Mouse (Mus musculus): ENCODE results near the gene Pld1. TPM values are rescaled to one million over a fixed set of nuclear protein-coding genes. Genes with fewer than 3 reads are reported as not detected.

The Pld1 gene
- polyA plus RNA-seq, 1 experiment from 2014 or later = 3.8 TPM

DNA sequence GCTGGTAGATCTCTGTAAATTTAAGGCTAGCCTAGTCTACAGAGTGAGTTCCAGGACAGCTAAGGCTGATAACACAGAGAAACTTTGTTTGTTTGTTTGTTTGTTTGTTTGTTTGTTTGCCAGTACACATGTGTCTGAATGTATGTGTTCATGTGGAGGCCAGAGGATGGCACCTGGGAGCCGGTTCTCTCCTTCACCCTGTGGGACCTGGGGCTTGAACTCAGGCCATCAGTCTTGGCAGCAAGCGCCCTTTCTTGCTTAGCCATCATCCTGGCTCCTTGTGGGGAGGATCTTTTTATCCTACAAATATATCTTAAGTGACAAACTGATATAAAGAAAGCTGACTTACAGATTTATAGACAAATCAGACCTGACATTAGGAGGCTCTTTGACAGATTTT, 44.8 kb downstream of the Pld1 start:
- no peak overlapping the region for H3K27ac ChIP-seq
- no peak overlapping the region for H3K4me2 ChIP-seq
- no peaks in the 10 kb centered on the region for H3K36me3 ChIP-seq (replicated peaks)
- 81% methylated on average over 2 of the region's 2 CpGs for WGBS
- no peak for ATAC-seq (replicated peaks)
- H3K4me1 ChIP-seq = peaks cover 14% of the 10 kb centered on the region
- H3K9me3 ChIP-seq = no peaks in the 10 kb centered on the region
- H3K9ac ChIP-seq = no peak overlapping the region
- no peaks in the 10 kb centered on the region for H3K27me3 ChIP-seq (replicated peaks)
- no peak overlapping the region for H3K4me3 ChIP-seq

DNA sequence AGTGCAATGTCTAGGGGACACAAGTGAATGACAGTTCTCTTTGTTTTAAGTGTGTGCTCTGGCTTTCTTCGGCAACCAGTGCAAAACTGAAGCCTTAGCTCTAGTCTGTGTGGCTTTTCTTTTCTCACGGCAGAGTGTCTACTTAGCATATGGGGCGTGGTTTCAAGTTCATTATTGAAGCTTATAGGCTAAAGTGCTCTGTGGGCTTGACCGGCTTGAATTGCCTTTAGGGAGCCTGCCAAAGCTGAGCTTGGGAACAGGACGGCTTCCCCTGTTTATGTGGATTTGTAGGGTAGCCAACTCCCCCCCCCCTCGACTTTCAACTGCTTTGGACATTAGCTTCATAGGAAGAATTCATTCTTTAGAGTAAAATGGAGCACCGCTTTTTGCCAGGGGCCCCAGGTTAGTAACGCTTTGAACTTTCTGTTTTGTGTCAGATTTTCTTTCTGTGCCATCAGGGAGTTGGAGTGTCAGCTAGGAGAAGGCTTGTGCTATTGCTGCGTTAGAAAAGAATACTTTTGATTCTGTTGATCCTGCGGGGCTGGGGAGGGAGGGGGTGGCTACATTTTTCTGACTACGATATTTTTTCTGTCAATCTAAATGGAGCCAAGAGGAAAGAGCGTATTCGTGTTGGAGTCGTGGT, 45.6 kb downstream of the Pld1 start:
- 8% methylated on average over 14 of the region's 14 CpGs for WGBS
- Histone ChIP-seq H3K4me2 (peak overlapping the region; percentile 43), H3K9me3 (no peaks in the 10 kb centered on the region), H3K4me1 (peaks cover 14% of the 10 kb centered on the region), H3K9ac (no peak overlapping the region), H3K27me3 (replicated peaks) (no peaks in the 10 kb centered on the region), H3K4me3 (peak overlapping the region; percentile 10), H3K27ac (peak overlapping the region; percentile 57; the same call in 1 of the 2 replicates), H3K36me3 (replicated peaks) (no peaks in the 10 kb centered on the region)
- peak; percentile 92 for ATAC-seq (replicated peaks)

DNA sequence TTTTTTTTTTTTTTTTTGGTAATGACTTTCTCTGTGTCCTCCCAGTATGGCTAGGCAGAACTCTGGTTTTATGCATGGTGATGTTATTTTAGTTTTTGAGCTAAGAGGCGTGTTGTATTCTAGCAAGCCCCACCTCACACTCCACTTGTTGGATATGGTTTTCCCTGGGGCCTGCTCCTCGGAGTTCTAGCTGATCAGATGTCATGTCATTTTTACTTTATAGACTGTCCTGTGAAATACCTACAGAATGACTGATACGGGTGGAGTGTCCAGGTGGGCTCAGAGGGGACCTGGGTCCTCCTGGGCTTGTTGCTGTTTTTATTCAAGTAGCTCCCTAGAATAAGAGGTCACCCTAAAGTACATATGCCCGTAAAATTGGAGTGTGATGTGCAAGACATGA, 46.1 kb downstream of the Pld1 start:
- peak overlapping the region; percentile 57; the same call in 1 of the 2 replicates for H3K27ac ChIP-seq
- WGBS = 50% methylated on average over 4 of the region's 4 CpGs
- no peaks in the 10 kb centered on the region for H3K27me3 ChIP-seq (replicated peaks)
- peak overlapping the region; percentile 43 for H3K4me2 ChIP-seq
- peaks cover 14% of the 10 kb centered on the region for H3K4me1 ChIP-seq
- H3K36me3 ChIP-seq (replicated peaks) = no peaks in the 10 kb centered on the region
- H3K9ac ChIP-seq = no peak overlapping the region
- no peak; the same call in 1 of the 2 replicates for ATAC-seq (replicated peaks)
- no peaks in the 10 kb centered on the region for H3K9me3 ChIP-seq
- H3K4me3 ChIP-seq = peak overlapping the region; percentile 10

DNA sequence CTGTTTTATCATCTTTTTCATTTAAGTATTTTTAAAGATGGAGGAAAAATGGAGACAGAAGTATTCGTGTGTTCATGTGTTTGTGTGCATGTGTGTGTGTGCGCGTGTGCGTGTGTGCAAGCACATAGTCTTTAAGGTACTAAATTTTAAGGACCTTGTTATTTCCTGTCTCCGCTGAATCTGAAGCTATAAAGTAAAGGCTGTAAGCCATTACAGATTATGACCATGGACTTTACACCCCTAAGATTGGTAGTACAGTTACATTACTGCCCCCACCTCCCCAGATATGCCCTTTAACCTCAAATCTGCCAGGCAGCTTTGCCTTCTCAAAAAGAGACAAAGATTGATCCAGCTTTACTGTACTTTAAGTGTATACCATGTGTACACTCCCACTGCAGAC, 46.8 kb downstream of the Pld1 start:
- Histone ChIP-seq H3K27ac (no peak overlapping the region), H3K9me3 (no peaks in the 10 kb centered on the region), H3K4me2 (no peak overlapping the region), H3K4me3 (no peak overlapping the region), H3K27me3 (replicated peaks) (no peaks in the 10 kb centered on the region), H3K4me1 (peaks cover 14% of the 10 kb centered on the region), H3K36me3 (replicated peaks) (no peaks in the 10 kb centered on the region), H3K9ac (no peak overlapping the region)
- no peak for ATAC-seq (replicated peaks)
- 97% methylated on average over 5 of the region's 5 CpGs for WGBS

DNA sequence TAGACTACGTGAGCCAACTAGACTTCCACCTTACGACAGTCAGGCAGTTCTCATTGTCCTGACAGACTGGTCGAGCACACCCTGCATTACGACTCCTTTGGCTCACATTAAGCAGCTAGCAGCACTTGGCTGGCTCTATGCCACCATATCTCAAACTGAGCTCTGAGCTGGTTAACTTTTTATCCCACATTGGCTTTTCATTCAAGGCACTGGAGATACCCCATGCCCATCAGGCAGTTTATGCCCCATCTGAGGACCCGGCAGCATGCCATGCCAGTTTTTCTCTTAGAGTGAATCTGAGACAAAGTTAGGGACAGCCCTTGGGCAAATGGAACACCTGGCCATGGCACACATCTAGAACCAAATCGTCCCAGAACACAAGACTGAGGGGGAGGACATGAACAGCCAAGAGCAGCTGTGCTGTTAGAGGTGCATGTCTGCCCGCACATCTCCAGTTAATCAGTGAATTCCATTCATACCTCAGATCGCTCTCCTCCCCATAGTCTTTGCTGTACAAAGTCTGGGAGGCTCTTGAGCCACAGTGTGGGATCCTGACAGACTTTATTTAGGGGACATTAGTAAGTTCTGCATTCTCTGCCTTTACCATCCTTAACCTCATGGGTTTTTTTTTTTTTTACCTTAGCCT, 49.5 kb downstream of the Pld1 start:
- ATAC-seq (replicated peaks) = no peak
- no peak overlapping the region for H3K4me2 ChIP-seq
- no peaks in the 10 kb centered on the region for H3K27me3 ChIP-seq (replicated peaks)
- no peak overlapping the region for H3K9ac ChIP-seq
- no peak overlapping the region for H3K27ac ChIP-seq
- no peak overlapping the region for H3K4me3 ChIP-seq
- H3K36me3 ChIP-seq (replicated peaks) = no peaks in the 10 kb centered on the region
- H3K9me3 ChIP-seq = no peaks in the 10 kb centered on the region
- WGBS = 67% methylated on average over 8 of the region's 8 CpGs
- H3K4me1 ChIP-seq = peaks cover 14% of the 10 kb centered on the region

DNA sequence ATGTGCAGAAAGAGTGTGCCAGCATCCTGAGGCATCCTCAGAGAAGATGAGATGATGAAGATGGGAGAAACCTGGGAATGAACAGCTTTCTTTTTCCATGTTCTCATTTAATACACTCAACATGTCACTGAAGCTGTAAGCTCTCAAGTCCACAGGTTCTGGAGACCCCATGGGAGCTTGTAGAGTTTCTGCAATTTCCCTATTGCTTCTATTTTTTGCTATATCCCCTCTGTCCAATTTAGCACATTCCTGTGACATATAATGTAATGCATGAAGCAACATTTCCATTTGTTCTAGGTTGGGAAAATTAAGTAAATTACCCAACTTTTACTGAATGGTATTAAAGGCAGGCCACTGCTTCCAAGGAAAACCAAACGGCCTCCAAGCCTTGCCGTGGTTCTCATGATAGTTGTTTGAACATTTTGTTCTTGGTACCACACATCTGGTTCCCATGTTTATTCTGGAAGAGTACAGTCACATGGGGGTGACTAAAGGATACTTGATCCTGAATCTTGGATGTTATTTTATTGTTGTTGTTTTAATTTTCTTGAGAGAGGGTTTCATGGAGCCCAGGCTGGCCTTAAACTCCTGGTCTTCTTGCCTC, 52.7 kb downstream of the Pld1 start:
- Histone ChIP-seq H3K27ac (no peak overlapping the region), H3K4me2 (no peak overlapping the region), H3K36me3 (replicated peaks) (no peaks in the 10 kb centered on the region), H3K9me3 (no peaks in the 10 kb centered on the region), H3K9ac (no peak overlapping the region), H3K27me3 (replicated peaks) (no peaks in the 10 kb centered on the region), H3K4me1 (no peaks in the 10 kb centered on the region), H3K4me3 (no peak overlapping the region)
- WGBS = 88% methylated on average over 2 of the region's 2 CpGs
- ATAC-seq (replicated peaks) = no peak

DNA sequence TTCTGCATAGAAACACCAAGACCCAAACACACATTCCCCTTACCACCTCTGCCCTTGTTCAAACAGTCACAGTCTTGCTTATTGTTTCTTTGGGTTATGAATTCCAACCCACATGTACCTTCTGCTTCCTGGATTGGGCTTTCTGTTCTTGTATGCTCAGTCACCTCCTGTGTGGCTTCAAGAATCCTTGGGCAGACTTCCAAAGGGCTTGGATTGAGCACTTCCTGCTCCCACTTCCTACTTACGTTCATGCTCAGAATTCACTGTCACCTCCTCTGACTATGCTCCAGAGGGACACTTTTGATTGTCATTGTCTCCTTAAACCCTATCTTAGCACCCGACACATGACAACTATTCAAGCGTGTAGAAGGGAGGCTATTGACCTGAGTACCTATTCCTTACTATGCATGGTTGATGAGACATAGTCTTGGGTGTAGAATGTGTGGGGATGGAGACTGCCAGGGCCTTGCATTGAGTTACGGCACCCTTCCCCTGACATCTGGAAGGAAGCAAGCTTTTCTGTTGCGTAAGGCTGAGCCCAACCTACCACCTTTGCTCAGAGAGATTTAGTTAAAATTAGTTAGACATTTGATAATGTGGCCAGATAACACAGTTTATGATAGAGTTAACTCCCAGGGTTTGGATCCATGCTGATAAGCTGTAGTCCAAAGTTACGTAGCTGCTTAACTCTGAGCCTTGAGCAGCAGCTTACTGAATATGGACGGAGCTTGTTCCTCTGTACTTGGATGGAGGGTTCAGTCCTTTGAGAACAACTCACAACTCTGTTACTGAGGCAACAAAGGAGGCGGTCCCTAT, 55.9 kb downstream of the Pld1 start:
- Histone ChIP-seq H3K27ac (no peak overlapping the region), H3K4me2 (no peak overlapping the region), H3K27me3 (replicated peaks) (no peaks in the 10 kb centered on the region), H3K9me3 (no peaks in the 10 kb centered on the region), H3K4me1 (no peaks in the 10 kb centered on the region), H3K9ac (no peak overlapping the region), H3K4me3 (no peak overlapping the region), H3K36me3 (replicated peaks) (no peaks in the 10 kb centered on the region)
- no peak for ATAC-seq (replicated peaks)
- WGBS = 88% methylated on average over 8 of the region's 8 CpGs

DNA sequence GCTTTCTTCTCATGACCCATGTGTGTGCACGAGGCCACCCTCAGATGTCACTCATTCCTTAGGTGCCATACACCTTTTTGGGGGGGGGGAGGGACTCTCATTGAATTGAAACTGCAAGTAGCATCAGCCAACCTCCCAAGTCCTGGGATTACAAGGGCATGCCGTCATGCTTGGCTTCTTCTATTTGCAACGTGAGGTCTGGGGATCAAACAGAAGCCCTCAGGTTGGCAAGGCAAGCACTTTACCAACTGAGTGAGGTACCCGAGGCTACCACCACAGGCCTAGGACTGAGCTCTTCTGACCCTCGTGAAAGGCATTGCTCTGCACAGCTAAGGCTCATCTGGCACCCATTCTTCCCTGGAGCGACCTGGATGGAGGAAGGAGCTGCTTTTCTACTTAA, 65.8 kb downstream of the Pld1 start:
- Histone ChIP-seq H3K4me2 (no peak overlapping the region), H3K4me3 (no peak overlapping the region), H3K9ac (no peak overlapping the region), H3K27me3 (replicated peaks) (no peaks in the 10 kb centered on the region), H3K36me3 (replicated peaks) (no peaks in the 10 kb centered on the region), H3K9me3 (no peaks in the 10 kb centered on the region), H3K4me1 (no peaks in the 10 kb centered on the region), H3K27ac (no peak overlapping the region)
- ATAC-seq (replicated peaks) = no peak
- WGBS = 70% methylated on average over 6 of the region's 6 CpGs

DNA sequence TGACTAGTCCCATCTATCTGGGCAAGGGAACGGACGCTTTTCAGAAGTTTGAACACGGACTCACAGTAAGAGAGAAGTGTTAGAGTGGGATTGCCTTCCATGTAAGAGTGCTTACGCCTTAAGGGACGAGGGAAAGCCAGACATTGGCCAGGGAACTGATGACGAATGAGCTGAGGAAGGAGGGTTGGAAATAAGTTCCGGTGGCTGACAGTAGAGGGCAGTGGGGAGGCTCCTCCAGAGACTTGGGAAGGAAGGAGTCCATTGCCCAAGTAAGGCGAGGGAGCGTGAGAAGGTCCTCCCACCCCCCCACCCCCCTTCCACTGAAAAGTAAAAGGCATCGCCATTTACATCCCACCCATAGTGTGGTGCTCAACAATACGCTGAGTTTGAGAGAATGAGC, 69.2 kb downstream of the Pld1 start:
- H3K9me3 ChIP-seq = no peaks in the 10 kb centered on the region
- ATAC-seq (replicated peaks) = no peak
- H3K9ac ChIP-seq = no peak overlapping the region
- no peaks in the 10 kb centered on the region for H3K36me3 ChIP-seq (replicated peaks)
- H3K4me3 ChIP-seq = no peak overlapping the region
- H3K4me2 ChIP-seq = no peak overlapping the region
- no peaks in the 10 kb centered on the region for H3K4me1 ChIP-seq
- no peaks in the 10 kb centered on the region for H3K27me3 ChIP-seq (replicated peaks)
- no peak overlapping the region for H3K27ac ChIP-seq
- 88% methylated on average over 11 of the region's 11 CpGs for WGBS

DNA sequence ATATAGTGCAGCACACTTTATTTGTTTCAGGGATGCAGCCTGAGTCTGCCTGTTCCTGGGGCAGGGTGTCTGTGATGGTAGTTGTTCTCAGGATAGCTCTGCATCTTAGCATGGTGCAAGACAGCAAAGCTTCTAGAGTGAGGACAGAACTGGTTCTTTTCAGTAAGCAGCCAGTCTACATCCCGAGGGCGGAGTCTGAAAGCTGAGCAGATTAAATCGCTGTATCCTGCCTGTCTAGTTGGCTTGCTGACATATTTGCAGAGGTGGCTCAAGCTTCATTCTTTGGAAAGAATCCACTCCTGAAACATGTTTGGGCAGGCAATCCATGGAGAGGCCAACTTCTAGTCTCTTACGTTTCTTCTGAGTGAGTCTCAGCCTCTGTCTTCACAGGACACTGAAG, 69.9 kb downstream of the Pld1 start:
- Histone ChIP-seq H3K9ac (no peak overlapping the region), H3K4me3 (no peak overlapping the region), H3K27ac (no peak overlapping the region), H3K27me3 (replicated peaks) (no peaks in the 10 kb centered on the region), H3K4me1 (0 out of 2 replicates have a peak, but pooled peaks cover 2% of the 10 kb centered on the region), H3K4me2 (no peak overlapping the region), H3K36me3 (replicated peaks) (no peaks in the 10 kb centered on the region), H3K9me3 (no peaks in the 10 kb centered on the region)
- ATAC-seq (replicated peaks) = no peak
- WGBS = 78% methylated on average over 4 of the region's 4 CpGs

DNA sequence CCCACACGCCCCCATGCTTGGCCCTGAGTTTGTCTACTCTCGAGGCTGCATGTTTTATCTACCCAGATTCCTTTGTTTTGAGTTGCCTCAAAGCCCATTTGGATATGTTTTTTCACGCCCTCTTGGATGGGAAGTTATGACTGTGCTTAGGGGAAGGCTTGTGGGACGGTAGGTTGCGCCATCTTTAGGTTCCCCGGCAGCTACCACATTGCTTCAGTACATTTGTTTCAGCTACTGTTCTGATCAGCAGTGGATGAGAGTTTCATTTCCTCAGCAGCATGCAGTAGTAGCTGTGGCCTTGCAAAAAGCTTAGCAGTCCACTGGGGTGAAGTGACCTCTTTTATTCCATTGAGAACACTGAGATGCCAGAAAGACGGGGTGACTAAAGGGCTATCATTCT, 73.7 kb downstream of the Pld1 start:
- no peak overlapping the region for H3K4me2 ChIP-seq
- ATAC-seq (replicated peaks) = no peak

DNA sequence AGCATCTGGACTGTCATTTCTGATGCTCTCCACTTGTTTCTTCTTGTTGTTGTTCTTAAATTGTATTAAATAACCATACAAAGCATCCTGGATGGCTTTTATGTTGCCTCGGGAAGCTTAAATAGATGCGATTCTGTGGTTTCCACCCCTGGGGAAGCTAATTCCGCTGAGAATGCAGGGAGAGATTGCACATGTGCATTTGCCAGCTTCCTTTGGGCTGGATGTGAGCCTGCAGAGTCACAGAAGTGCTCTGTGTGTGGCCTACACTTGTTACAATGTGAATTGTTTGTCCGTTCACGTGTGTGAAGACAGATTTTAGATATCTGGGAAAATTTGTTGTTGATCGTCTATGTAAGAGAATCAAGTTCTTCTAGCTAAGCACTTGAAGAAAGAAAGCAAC, 74.9 kb downstream of the Pld1 start:
- no peaks in the 10 kb centered on the region for H3K9me3 ChIP-seq
- H3K27ac ChIP-seq = no peak overlapping the region
- H3K9ac ChIP-seq = no peak overlapping the region
- H3K27me3 ChIP-seq (replicated peaks) = no peaks in the 10 kb centered on the region
- no peak for ATAC-seq (replicated peaks)
- H3K4me2 ChIP-seq = no peak overlapping the region
- H3K36me3 ChIP-seq (replicated peaks) = no peaks in the 10 kb centered on the region
- WGBS = 29% methylated on average over 6 of the region's 6 CpGs
- no peak overlapping the region for H3K4me3 ChIP-seq
- 0 out of 2 replicates have a peak, but pooled peaks cover 3% of the 10 kb centered on the region for H3K4me1 ChIP-seq

More for the DNA sequence above, 73.7 kb downstream of the Pld1 start:
- Histone ChIP-seq H3K9me3 (no peaks in the 10 kb centered on the region), H3K36me3 (replicated peaks) (no peaks in the 10 kb centered on the region), H3K9ac (no peak overlapping the region), H3K4me1 (0 out of 2 replicates have a peak, but pooled peaks cover 3% of the 10 kb centered on the region), H3K27me3 (replicated peaks) (no peaks in the 10 kb centered on the region), H3K4me3 (no peak overlapping the region), H3K27ac (no peak overlapping the region)
- 84% methylated on average over 7 of the region's 7 CpGs for WGBS
